Mouse (Mus musculus) stomach, postnatal 0 days (tissue): Measurements from ENCODE around the gene Tom1.

ENCODE experiments used
- CTCF ChIP-seq: IDR thresholded peaks from 2 replicates; pipeline ENCODE4 v1.5.1; 2016; ENCODE audit warnings: antibody characterized with exemption, low read depth, mild to moderate bottlenecking, moderate library complexity
- EP300 ChIP-seq: optimal IDR thresholded peaks from 2 replicates; pipeline ENCODE3; 2016; ENCODE audit warnings: antibody characterized with exemption

GRCm38 (mm10) chr8:75074876-75075275 lies 41.4 kb downstream of the Tom1 start:
- TF ChIP-seq EP300 (no peak), CTCF (peak; percentile 28; the same call in 1 of the 2 replicates)
